Mouse (Mus musculus) olfactory bulb, adult 2 months (tissue): Measurements from ENCODE around the gene Msantd2.
A peak's percentile ranks its signal among the peaks of the same experiment; 100 is the strongest.

ENCODE experiments used
- CTCF ChIP-seq: fragments of 200-500 bp; IDR thresholded peaks from 2 replicates; pipeline ENCODE4 v1.5.1; 2012; ENCODE audit warnings: low read depth, mild to moderate bottlenecking, low read length, moderate library complexity; ENCODE audit not compliant: insufficient read depth
- POLR2A ChIP-seq: fragments of 200-500 bp; IDR thresholded peaks from 2 replicates; pipeline ENCODE4 v1.6.1; 2012; ENCODE audit warnings: mild to moderate bottlenecking, low read depth, low read length, moderate library complexity; ENCODE audit not compliant: insufficient read depth

- TF ChIP-seq CTCF (peak; percentile 73), POLR2A (no peak)
These were observed 55.5 kb downstream of the Msantd2 start for GRCm38 (mm10) chr9:37544447-37545165.
